Mouse (Mus musculus) kidney, embryonic 15.5 days (tissue): ENCODE measurements at regions not wholly inside any gene's neighbourhood (a gene's known extent, or its start where the extent isn't known, plus 50 kb on each side); places are given as distances from the start of the nearest gene placed in this dataset.
A peak's percentile ranks its signal among the peaks of the same experiment; 100 is the strongest.

ENCODE experiments used
- ATAC-seq: fragments of 200-750 bp; cut with Nextera tagmentation; replicated peaks from 2 replicates; pipeline ENCODE4 v1.8.0; 2017; ENCODE audit warnings: moderate TSS enrichment; ENCODE audit not compliant: low FRiP score
- H3K27ac ChIP-seq: fragments of 300-500 bp; sonication (generic); 2 replicates; pipeline ENCODE4 v1.5.1; 2015; ENCODE audit warnings: mild to moderate bottlenecking, inconsistent platforms
- H3K27me3 ChIP-seq: fragments of 300-500 bp; sonication (generic); 2 replicates; pipeline ENCODE4 v1.6.1; 2015; ENCODE audit warnings: inconsistent platforms
- H3K36me3 ChIP-seq: fragments of 300-500 bp; sonication (generic); 2 replicates; pipeline ENCODE4 v1.6.1; 2015; ENCODE audit warnings: inconsistent platforms
- H3K4me1 ChIP-seq: fragments of 300-500 bp; sonication (generic); 2 replicates; pipeline ENCODE4 v1.6.1; 2015; ENCODE audit warnings: inconsistent platforms
- H3K4me2 ChIP-seq: fragments of 300-500 bp; sonication (generic); 2 replicates; pipeline ENCODE4 v1.6.1; 2015; ENCODE audit warnings: moderate library complexity, mild to moderate bottlenecking, inconsistent platforms
- H3K4me3 ChIP-seq: fragments of 300-500 bp; sonication (generic); replicated peaks from 2 replicates; pipeline ENCODE4 v1.5.1; 2015; ENCODE audit warnings: mild to moderate bottlenecking, inconsistent platforms
- H3K9ac ChIP-seq: fragments of 300-500 bp; sonication (generic); 2 replicates; pipeline ENCODE4 v1.6.1; 2015; ENCODE audit warnings: mild to moderate bottlenecking, inconsistent platforms
- H3K9me3 ChIP-seq: fragments of 300-500 bp; sonication (generic); replicated peaks from 2 replicates; pipeline ENCODE4 v1.6.1; 2016; ENCODE audit warnings: inconsistent platforms
- WGBS: fragments of 180-500 bp; shearing (Covaris S2); methylation state at CpG from one replicate; pipeline ENCODE4 v1.1.7; 2015; ENCODE audit warnings: mixed read lengths; 5-methylcytosine and 5-hydroxymethylcytosine counted together

DNA sequence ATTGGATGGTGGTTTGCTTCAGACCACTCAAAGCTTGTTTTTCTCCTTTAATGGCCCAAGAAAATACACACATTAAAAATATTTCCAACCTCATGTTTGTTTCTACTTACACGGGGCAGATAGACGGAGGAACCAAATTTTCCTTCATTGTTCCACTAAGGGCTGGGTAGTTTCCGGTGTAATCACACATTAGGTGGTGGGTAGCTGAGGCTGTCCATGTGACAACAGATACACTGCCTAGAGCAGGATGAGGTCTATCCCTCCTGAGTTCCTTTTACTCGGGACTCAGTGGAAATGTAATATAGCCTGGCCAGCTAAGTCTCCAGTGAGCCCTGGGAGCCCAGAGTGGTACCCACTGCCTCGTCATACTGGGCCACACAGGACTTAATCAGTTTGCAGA is 192.5 kb downstream of the Rplp1 start:
- Histone ChIP-seq H3K9ac (no peak overlapping the region), H3K4me2 (no peak overlapping the region), H3K4me3 (no peak overlapping the region), H3K27me3 (peaks cover 33% of the 10 kb centered on the region), H3K36me3 (no peaks in the 10 kb centered on the region), H3K9me3 (no peaks in the 10 kb centered on the region), H3K27ac (no peak overlapping the region), H3K4me1 (peaks cover 14% of the 10 kb centered on the region)
- no peak for ATAC-seq
- WGBS, result 91% methylated on average over 5 of the region's 5 CpGs

DNA sequence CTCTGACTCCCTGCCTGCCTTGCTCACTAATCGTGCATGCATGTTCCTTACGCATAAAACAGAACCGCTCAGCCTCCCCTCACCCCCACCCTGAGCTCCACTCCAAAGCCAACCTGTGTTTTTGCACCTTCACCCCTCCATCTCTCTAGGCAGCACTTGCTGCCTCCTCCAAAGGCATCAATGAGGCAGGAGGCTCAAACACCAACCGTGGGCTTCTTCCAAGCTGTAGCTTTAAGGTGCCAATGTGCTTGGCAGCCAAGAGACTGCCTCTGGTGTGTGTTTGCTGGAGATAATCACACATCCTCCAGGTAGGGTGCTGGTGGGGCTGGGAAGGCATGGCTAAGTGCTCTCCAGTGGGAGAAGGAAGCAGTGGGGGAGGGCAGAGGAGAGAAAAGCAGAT is 193.3 kb downstream of the Rplp1 start:
- no peak overlapping the region for H3K4me3 ChIP-seq
- H3K9me3 ChIP-seq, result no peaks in the 10 kb centered on the region
- H3K36me3 ChIP-seq, result no peaks in the 10 kb centered on the region
- no peak for ATAC-seq
- H3K4me2 ChIP-seq, result no peak overlapping the region
- 56% methylated on average over 4 of the region's 4 CpGs for WGBS
- H3K27me3 ChIP-seq, result peaks cover 37% of the 10 kb centered on the region
- H3K27ac ChIP-seq, result no peak overlapping the region
- no peak overlapping the region for H3K9ac ChIP-seq
- H3K4me1 ChIP-seq, result peaks cover 14% of the 10 kb centered on the region

DNA sequence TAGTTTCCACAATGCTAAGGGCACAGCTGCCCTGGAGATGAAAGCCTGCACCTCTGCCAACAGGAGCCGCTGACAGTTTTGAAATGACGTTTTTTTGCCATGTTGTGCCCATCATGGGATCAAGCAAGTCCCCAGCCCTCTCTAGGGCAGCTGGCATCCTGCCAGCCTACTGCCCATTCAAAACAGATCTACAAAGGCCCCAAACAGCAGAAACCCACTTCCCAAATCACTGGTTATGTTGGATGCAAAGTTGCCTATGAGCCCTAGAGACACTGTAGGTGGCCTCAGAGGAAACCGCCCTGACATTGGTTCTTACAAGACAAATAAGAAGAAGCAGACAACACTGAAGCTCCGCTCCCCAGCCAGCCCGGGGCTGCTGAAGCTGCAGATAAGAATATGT is 194.1 kb downstream of the Rplp1 start:
- H3K4me2 ChIP-seq, result no peak overlapping the region
- no peak for ATAC-seq
- WGBS, result 72% methylated on average over 5 of the region's 5 CpGs

DNA sequence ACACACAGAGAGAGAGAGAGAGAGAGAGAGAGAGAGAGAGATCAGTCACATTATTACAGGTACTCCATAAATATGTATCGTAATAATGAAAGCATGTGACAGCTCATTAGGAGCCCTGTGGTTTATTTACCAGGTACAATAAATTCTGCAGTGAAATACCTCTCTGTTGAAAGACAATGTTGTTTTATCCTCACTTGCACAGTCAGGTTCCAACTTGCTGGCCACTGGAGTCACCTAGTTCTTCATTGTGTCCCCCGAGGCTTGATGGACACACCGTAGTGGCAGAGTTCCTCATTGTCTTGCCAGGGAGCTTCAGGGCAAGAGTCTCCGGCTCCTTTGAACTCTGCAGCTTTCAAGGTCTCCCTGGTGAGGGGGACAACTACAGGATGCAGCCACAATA is 197.6 kb downstream of the Rplp1 start:
- Histone ChIP-seq H3K4me2 (no peak overlapping the region), H3K9ac (no peak overlapping the region), H3K27ac (no peak overlapping the region), H3K36me3 (no peaks in the 10 kb centered on the region), H3K4me3 (no peak overlapping the region), H3K4me1 (peaks cover 24% of the 10 kb centered on the region), H3K9me3 (no peaks in the 10 kb centered on the region), H3K27me3 (peaks cover 55% of the 10 kb centered on the region)
- ATAC-seq, result no peak
- WGBS, result 49% methylated on average over 4 of the region's 4 CpGs

More for the DNA sequence above, 194.1 kb downstream of the Rplp1 start:
- Histone ChIP-seq H3K4me1 (peaks cover 14% of the 10 kb centered on the region), H3K36me3 (no peaks in the 10 kb centered on the region), H3K27ac (no peak overlapping the region), H3K9me3 (no peaks in the 10 kb centered on the region), H3K4me3 (no peak overlapping the region), H3K9ac (no peak overlapping the region), H3K27me3 (peaks cover 46% of the 10 kb centered on the region)

DNA sequence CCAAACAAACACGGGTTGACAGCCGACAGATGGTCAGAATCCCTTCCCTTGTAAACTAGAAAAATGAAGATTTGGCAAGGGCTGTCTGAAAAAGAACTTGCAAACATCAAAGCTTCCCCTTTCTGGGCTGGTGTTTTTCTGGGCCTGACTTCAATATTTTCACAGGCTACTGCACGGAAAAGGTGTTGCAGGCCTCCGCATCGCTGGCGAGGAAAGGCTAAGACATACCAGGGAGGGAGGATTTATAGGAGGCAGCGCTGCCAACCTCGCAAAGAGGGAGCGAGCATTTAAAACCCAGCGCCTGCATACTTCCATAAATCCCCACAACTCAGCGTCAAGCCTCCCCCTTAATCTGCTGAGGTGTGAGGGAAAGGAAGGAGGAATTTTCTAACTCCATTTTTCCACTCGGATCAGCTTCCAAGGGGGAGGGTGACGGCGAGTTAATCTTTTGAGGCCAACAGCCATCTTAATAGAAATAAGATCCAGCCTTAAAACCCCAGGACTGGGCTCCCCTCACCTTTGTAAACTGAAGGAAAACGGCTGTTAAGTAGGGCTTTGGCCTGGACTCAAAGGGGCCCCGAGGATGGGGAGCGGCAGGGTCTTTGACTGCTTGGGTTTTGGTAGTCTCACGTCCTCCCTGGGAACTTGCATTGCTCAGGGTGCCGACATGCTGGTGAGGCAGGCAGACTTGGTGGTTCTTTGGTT is 199.9 kb downstream of the Rplp1 start:
- 16% methylated on average over 19 of the region's 19 CpGs for WGBS
- H3K4me2 ChIP-seq, result peak overlapping the region; percentile 29
- no peaks in the 10 kb centered on the region for H3K36me3 ChIP-seq
- H3K27ac ChIP-seq, result peak overlapping the region; percentile 18; the same call in 1 of the 2 replicates
- H3K4me3 ChIP-seq, result no peak overlapping the region
- H3K27me3 ChIP-seq, result peaks cover 50% of the 10 kb centered on the region
- no peak overlapping the region for H3K9ac ChIP-seq
- H3K9me3 ChIP-seq, result no peaks in the 10 kb centered on the region
- peak; percentile 55 for ATAC-seq
- H3K4me1 ChIP-seq, result peaks cover 28% of the 10 kb centered on the region

DNA sequence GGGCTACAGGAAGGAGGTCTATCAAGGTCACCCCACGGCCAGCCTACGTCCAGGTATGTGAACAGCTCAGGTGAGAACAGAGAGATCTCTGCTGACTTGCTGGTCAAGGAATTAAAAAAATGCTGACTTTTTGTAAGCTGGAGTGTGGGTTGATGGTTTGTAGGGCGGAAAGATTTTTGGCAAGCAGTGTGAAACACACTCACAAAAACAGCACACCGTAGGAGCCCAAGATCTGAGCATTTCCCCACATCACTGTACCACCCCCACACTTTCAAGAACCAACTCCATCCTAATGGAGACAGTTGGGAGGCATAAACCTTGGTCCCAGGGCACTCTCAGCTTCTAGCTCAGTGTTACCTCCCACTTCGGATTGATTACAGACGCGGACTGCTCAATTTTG is 200.5 kb downstream of the Rplp1 start:
- no peak overlapping the region for H3K9ac ChIP-seq
- H3K27ac ChIP-seq, result 0 out of 2 replicates have a peak overlapping the region, but pooled peaks have one; percentile 62
- peaks cover 28% of the 10 kb centered on the region for H3K4me1 ChIP-seq
- H3K4me3 ChIP-seq, result no peak overlapping the region
- ATAC-seq, result 0 out of 2 replicates have a peak, but pooled peaks have one; percentile 51
- H3K9me3 ChIP-seq, result no peaks in the 10 kb centered on the region
- H3K4me2 ChIP-seq, result peak overlapping the region; percentile 29
- H3K27me3 ChIP-seq, result peaks cover 50% of the 10 kb centered on the region
- WGBS, result 45% methylated on average over 7 of the region's 7 CpGs
- no peaks in the 10 kb centered on the region for H3K36me3 ChIP-seq

DNA sequence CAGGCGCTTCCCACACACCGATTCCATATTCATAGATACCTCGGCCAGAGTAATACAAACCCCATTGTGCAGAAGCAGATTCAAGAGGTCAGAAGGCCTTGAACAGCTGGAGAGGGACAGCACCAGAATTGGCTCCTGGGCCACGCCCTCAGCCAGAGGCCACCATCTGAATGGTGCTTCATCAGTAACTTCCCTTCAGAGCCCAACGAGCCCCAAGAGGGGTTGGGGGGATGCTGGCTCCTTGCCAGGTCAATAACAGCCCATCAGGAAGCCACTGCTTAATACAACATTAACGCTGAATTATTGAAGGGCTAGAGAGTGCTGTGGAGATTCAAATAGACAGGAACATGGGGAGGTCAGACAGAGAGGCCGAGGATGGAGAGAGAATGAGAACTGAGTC is 203.0 kb downstream of the Rplp1 start:
- H3K4me2 ChIP-seq, result no peak overlapping the region
- no peak overlapping the region for H3K4me3 ChIP-seq
- no peaks in the 10 kb centered on the region for H3K36me3 ChIP-seq
- H3K9ac ChIP-seq, result no peak overlapping the region
- H3K27ac ChIP-seq, result no peak overlapping the region
- H3K4me1 ChIP-seq, result peaks cover 28% of the 10 kb centered on the region
- no peak; the same call in 1 of the 2 replicates for ATAC-seq
- no peaks in the 10 kb centered on the region for H3K9me3 ChIP-seq
- H3K27me3 ChIP-seq, result peaks cover 33% of the 10 kb centered on the region
- WGBS, result 49% methylated on average over 7 of the region's 7 CpGs

DNA sequence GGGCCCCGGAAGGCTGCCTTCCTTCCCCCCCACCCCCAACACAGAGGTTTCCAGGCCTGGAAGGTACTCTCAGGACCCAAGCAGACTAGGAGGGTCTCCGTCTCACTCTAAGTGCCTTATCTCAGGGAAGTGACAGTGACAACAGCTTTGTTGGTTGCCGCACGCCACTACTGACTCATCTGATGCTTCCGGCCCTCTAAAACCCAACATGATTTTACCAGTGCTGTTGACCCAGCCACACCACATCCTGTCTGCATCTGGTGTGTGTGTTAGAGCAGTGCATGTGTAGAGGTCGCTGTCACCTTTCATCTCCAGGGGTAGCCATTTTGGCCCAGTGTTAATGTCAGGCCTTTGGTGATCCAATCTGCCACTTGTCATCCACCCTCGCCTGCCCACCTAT is 206.5 kb downstream of the Rplp1 start:
- Histone ChIP-seq H3K9ac (no peak overlapping the region), H3K4me3 (no peak overlapping the region), H3K27ac (no peak overlapping the region), H3K4me1 (peaks cover 11% of the 10 kb centered on the region), H3K4me2 (no peak overlapping the region), H3K36me3 (no peaks in the 10 kb centered on the region), H3K27me3 (peaks cover 36% of the 10 kb centered on the region), H3K9me3 (no peaks in the 10 kb centered on the region)
- 73% methylated on average over 7 of the region's 7 CpGs for WGBS
- ATAC-seq, result no peak

DNA sequence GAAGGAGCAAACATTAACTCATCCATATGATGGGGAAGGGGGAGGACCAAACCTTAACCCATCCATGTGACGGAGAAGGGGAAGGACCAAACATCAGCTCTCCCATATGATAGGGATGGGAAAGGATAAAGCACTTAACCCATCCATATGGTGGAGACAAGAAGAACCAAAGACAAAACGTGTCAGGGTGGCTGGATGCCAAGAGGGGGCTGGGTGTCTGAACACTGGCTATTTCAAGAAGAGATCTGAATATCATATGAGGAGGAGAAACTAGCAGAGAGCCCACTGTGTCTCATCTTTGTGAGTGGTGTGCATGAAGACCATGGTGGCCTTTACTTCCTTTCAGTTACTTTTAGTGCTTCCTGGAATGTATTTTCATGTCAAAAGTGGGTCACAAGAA is 207.0 kb downstream of the Rplp1 start:
- no peak for ATAC-seq
- peaks cover 15% of the 10 kb centered on the region for H3K4me1 ChIP-seq
- no peak overlapping the region for H3K9ac ChIP-seq
- H3K4me3 ChIP-seq, result no peak overlapping the region
- H3K9me3 ChIP-seq, result no peaks in the 10 kb centered on the region
- H3K27me3 ChIP-seq, result peaks cover 31% of the 10 kb centered on the region
- 69% methylated on average over 2 of the region's 2 CpGs for WGBS
- H3K36me3 ChIP-seq, result no peaks in the 10 kb centered on the region
- H3K4me2 ChIP-seq, result no peak overlapping the region
- H3K27ac ChIP-seq, result no peak overlapping the region

DNA sequence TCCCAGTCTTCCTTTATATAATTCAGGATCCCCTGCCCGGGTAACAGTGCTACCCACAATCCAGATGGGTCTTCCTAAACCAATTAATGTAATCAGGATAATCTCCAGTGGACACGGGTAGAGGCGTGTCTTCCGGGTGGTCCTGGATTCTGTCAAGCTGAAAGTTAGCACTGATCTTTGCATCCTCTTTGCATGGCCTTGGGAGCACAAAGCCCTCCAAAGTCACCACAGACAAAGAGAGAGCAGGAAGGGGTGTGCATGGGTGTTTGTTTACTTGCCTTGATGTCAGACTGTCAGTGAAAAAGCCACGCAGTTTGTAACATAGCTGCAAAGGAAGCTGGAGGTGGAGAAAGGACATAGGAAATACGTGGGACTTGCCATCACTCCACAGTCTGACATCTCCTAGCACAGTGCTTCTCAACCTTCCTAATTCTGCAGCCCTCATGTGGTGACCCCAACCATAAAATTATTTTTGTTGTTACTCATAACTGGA is 208.0 kb downstream of the Rplp1 start:
- no peak overlapping the region for H3K27ac ChIP-seq
- no peak overlapping the region for H3K9ac ChIP-seq
- 77% methylated on average over 6 of the region's 6 CpGs for WGBS
- H3K4me2 ChIP-seq, result no peak overlapping the region
- H3K27me3 ChIP-seq, result peaks cover 22% of the 10 kb centered on the region
- H3K36me3 ChIP-seq, result no peaks in the 10 kb centered on the region
- H3K4me3 ChIP-seq, result no peak overlapping the region
- H3K9me3 ChIP-seq, result no peaks in the 10 kb centered on the region
- ATAC-seq, result no peak
- H3K4me1 ChIP-seq, result peaks cover 10% of the 10 kb centered on the region

DNA sequence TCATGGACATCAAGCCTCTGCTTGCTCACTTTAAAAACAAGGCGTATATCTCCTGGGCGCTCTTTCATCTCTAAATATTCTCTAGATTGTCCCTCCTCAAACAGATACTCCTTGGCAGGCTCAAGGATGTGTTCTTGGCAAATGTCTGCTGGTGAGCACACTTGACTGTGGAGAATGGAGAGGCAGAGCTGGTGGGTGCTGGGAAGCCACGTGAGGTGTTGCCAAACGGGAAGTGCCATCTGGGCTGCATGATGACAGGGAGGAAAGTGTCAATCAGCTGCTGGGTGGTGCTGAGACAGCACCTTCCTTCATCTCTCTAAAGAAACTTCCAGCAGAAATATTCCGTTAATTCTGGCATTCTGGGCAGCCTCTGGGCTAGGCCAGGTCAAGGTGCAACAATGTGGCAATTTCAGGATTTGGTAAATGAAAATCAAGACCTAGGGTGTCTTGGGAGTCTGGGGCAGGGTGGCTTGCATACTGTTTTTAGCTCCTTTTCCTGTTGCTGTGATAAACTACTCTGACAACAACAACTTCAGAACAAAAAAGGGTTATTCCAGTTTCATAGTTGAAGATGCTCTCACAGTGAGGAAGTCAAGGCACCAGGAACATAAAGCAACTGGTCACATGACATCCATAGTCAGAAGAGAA is 208.6 kb downstream of the Rplp1 start:
- WGBS, result 65% methylated on average over 5 of the region's 5 CpGs
- Histone ChIP-seq H3K4me3 (no peak overlapping the region), H3K27ac (no peak overlapping the region), H3K4me1 (peaks cover 8% of the 10 kb centered on the region; the same call in 1 of the 2 replicates), H3K27me3 (peaks cover 26% of the 10 kb centered on the region), H3K9me3 (no peaks in the 10 kb centered on the region), H3K4me2 (no peak overlapping the region), H3K36me3 (no peaks in the 10 kb centered on the region), H3K9ac (no peak overlapping the region)
- no peak for ATAC-seq

DNA sequence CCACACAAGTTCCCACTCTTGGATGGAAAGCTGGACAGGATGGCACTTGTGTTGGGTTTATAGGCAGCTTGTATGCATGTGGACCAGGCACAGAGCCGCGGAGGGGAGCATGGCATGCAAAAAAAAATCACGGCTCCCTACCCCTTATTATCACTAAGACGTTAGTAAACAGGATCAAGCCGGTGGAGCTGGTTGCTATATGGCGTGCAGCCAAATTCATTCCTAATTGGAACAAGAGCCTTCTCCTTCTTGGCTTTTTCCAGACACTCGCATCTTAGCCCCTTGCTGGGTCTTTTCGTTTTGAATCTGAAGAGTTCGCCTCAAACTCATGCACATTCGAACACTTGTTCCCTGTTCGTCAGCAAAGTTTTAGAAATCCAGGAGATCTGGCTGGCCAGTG is 211.0 kb downstream of the Rplp1 start:
- Histone ChIP-seq H3K4me1 (peaks cover 16% of the 10 kb centered on the region; the same call in 1 of the 2 replicates), H3K9ac (no peak overlapping the region), H3K27ac (no peak overlapping the region), H3K4me3 (no peak overlapping the region), H3K9me3 (no peaks in the 10 kb centered on the region), H3K27me3 (peaks cover 48% of the 10 kb centered on the region), H3K4me2 (no peak overlapping the region), H3K36me3 (no peaks in the 10 kb centered on the region)
- ATAC-seq, result no peak
- WGBS, result 60% methylated on average over 11 of the region's 11 CpGs
